Mouse (Mus musculus): ENCODE measurements around the gene Fer. TPM values are rescaled to one million over a fixed set of nuclear protein-coding genes. Genes with fewer than 3 reads are reported as not detected.
A peak's percentile ranks its signal among the peaks of the same experiment; 100 is the strongest.

Fer gene
- polyA plus RNA-seq, 1 experiment from 2014 or later = 36.7 TPM

GRCm38 (mm10) chr17:64170019-64170418 is 307.2 kb downstream of the Fer start:
- WGBS = 81% methylated on average over 5 of the region's 5 CpGs
- Histone ChIP-seq H3K36me3 (ENCODE audit: control insufficient read depth, insufficient read depth) (no peaks in the 10 kb centered on the region), H3K9ac (replicated peaks; ENCODE audit: low read depth, low read length) (no peak overlapping the region), H3K27ac (ENCODE audit: low read length) (no peak overlapping the region), H3K27me3 (replicated peaks; ENCODE audit: control insufficient read depth, insufficient read depth, low read length) (no peaks in the 10 kb centered on the region), H3K4me1 (replicated peaks; ENCODE audit: control insufficient read depth, insufficient read depth, low read length) (no peaks in the 10 kb centered on the region), H3K9me3 (ENCODE audit: control insufficient read depth, low read length) (no peaks in the 10 kb centered on the region), H3K4me3 (replicated peaks; ENCODE audit: low read length) (no peak overlapping the region), H3K4me2 (ENCODE audit: low read length) (no peak overlapping the region)
- no peak for ATAC-seq

- Histone ChIP-seq H3K36me3 (ENCODE audit: control insufficient read depth, insufficient read depth) (no peaks in the 10 kb centered on the region), H3K4me1 (replicated peaks; ENCODE audit: control insufficient read depth, insufficient read depth, low read length) (no peaks in the 10 kb centered on the region), H3K4me2 (ENCODE audit: low read length) (no peak overlapping the region), H3K27me3 (replicated peaks; ENCODE audit: control insufficient read depth, insufficient read depth, low read length) (no peaks in the 10 kb centered on the region), H3K27ac (ENCODE audit: low read length) (no peak overlapping the region), H3K9ac (replicated peaks; ENCODE audit: low read depth, low read length) (no peak overlapping the region), H3K4me3 (replicated peaks; ENCODE audit: low read length) (no peak overlapping the region), H3K9me3 (ENCODE audit: control insufficient read depth, low read length) (no peaks in the 10 kb centered on the region)
- WGBS = 68% methylated on average over 2 of the region's 2 CpGs
- no peak for ATAC-seq
Measured at GRCm38 (mm10) chr17:64172474-64172873, 309.6 kb downstream of the Fer start.

- no peaks in the 10 kb centered on the region for H3K36me3 ChIP-seq (ENCODE audit: control insufficient read depth, insufficient read depth)
- H3K9ac ChIP-seq (replicated peaks; ENCODE audit: low read depth, low read length) = no peak overlapping the region
- no peaks in the 10 kb centered on the region for H3K27me3 ChIP-seq (replicated peaks; ENCODE audit: control insufficient read depth, insufficient read depth, low read length)
- H3K4me2 ChIP-seq (ENCODE audit: low read length) = no peak overlapping the region
- no peak overlapping the region for H3K4me3 ChIP-seq (replicated peaks; ENCODE audit: low read length)
- WGBS = 71% methylated on average over 5 of the region's 5 CpGs
- H3K4me1 ChIP-seq (replicated peaks; ENCODE audit: control insufficient read depth, insufficient read depth, low read length) = peaks cover 3% of the 10 kb centered on the region; the same call in 1 of the 2 replicates
- no peak overlapping the region for H3K27ac ChIP-seq (ENCODE audit: low read length)
- no peaks in the 10 kb centered on the region for H3K9me3 ChIP-seq (ENCODE audit: control insufficient read depth, low read length)
- no peak for ATAC-seq
Measured at GRCm38 (mm10) chr17:64180546-64180945, 317.7 kb downstream of the Fer start.

GRCm38 (mm10) chr17:64181291-64181690 is 318.4 kb downstream of the Fer start:
- Histone ChIP-seq H3K27ac (ENCODE audit: low read length) (no peak overlapping the region), H3K9ac (replicated peaks; ENCODE audit: low read depth, low read length) (no peak overlapping the region), H3K9me3 (ENCODE audit: control insufficient read depth, low read length) (no peaks in the 10 kb centered on the region), H3K4me3 (replicated peaks; ENCODE audit: low read length) (no peak overlapping the region), H3K4me2 (ENCODE audit: low read length) (no peak overlapping the region), H3K4me1 (replicated peaks; ENCODE audit: control insufficient read depth, insufficient read depth, low read length) (peaks cover 3% of the 10 kb centered on the region; the same call in 1 of the 2 replicates), H3K27me3 (replicated peaks; ENCODE audit: control insufficient read depth, insufficient read depth, low read length) (no peaks in the 10 kb centered on the region), H3K36me3 (ENCODE audit: control insufficient read depth, insufficient read depth) (no peaks in the 10 kb centered on the region)
- 43% methylated on average over 3 of the region's 3 CpGs for WGBS
- ATAC-seq = no peak

GRCm38 (mm10) chr17:64182599-64182998 is 319.7 kb downstream of the Fer start:
- no peak for ATAC-seq

GRCm38 (mm10) chr17:64183196-64183595 is 320.3 kb downstream of the Fer start:
- Histone ChIP-seq H3K27ac (ENCODE audit: low read length) (no peak overlapping the region), H3K4me1 (replicated peaks; ENCODE audit: control insufficient read depth, insufficient read depth, low read length) (peaks cover 3% of the 10 kb centered on the region; the same call in 1 of the 2 replicates), H3K4me2 (ENCODE audit: low read length) (no peak overlapping the region), H3K9ac (replicated peaks; ENCODE audit: low read depth, low read length) (no peak overlapping the region), H3K27me3 (replicated peaks; ENCODE audit: control insufficient read depth, insufficient read depth, low read length) (no peaks in the 10 kb centered on the region), H3K9me3 (ENCODE audit: control insufficient read depth, low read length) (no peaks in the 10 kb centered on the region), H3K4me3 (replicated peaks; ENCODE audit: low read length) (no peak overlapping the region), H3K36me3 (ENCODE audit: control insufficient read depth, insufficient read depth) (no peaks in the 10 kb centered on the region)
- peak; percentile 50; the same call in 1 of the 2 replicates for ATAC-seq
- WGBS = 20% methylated on average over 5 of the region's 5 CpGs

More at GRCm38 (mm10) chr17:64182599-64182998, 319.7 kb downstream of the Fer start:
- no peaks in the 10 kb centered on the region for H3K27me3 ChIP-seq (replicated peaks; ENCODE audit: control insufficient read depth, insufficient read depth, low read length)
- H3K9me3 ChIP-seq (ENCODE audit: control insufficient read depth, low read length) = no peaks in the 10 kb centered on the region
- H3K4me1 ChIP-seq (replicated peaks; ENCODE audit: control insufficient read depth, insufficient read depth, low read length) = peaks cover 3% of the 10 kb centered on the region; the same call in 1 of the 2 replicates
- no peaks in the 10 kb centered on the region for H3K36me3 ChIP-seq (ENCODE audit: control insufficient read depth, insufficient read depth)
- H3K27ac ChIP-seq (ENCODE audit: low read length) = no peak overlapping the region
- no peak overlapping the region for H3K9ac ChIP-seq (replicated peaks; ENCODE audit: low read depth, low read length)
- 87% methylated on average over 3 of the region's 3 CpGs for WGBS
- H3K4me2 ChIP-seq (ENCODE audit: low read length) = no peak overlapping the region
- H3K4me3 ChIP-seq (replicated peaks; ENCODE audit: low read length) = no peak overlapping the region

Other genes with a start within 250 kb of the Fer start
- 2.8 and 3.0 TPM in 2 replicates for gene A930002H24Rik, start 729 bp downstream of the Fer start, polyA plus RNA-seq (2015; fragmentation: Nextera tagmentation; extraction: Ambion mirVana)

Data from forebrain, embryonic 16.5 days (tissue).